Mouse (Mus musculus) embryonic facial prominence, embryonic 15.5 days (tissue): Measurements from ENCODE around the gene Ubap1l. TPM values are rescaled to one million over a fixed set of nuclear protein-coding genes. Genes with fewer than 3 reads are reported as not detected.

Source experiments
- ATAC-seq: fragments of 200-750 bp; cut with Nextera tagmentation; 2 replicates; pipeline ENCODE4 v1.8.0; 2017; ENCODE audit warnings: low read depth, moderate TSS enrichment; ENCODE audit not compliant: insufficient number of reproducible peaks, low FRiP score, low TSS enrichment
- H3K27ac ChIP-seq: fragments of 300-500 bp; sonication (generic); replicated peaks from 2 replicates; pipeline ENCODE4 v1.5.1; 2015; ENCODE audit warnings: mild to moderate bottlenecking, inconsistent platforms
- H3K27me3 ChIP-seq: fragments of 300-500 bp; sonication (generic); 2 replicates; pipeline ENCODE4 v1.6.1; 2015; ENCODE audit warnings: inconsistent platforms
- H3K36me3 ChIP-seq: fragments of 300-500 bp; sonication (generic); 2 replicates; pipeline ENCODE4 v1.6.1; 2015; ENCODE audit warnings: mild to moderate bottlenecking, inconsistent platforms
- H3K4me1 ChIP-seq: fragments of 300-500 bp; sonication (generic); 2 replicates; pipeline ENCODE4 v1.6.1; 2015; ENCODE audit warnings: inconsistent platforms
- H3K4me2 ChIP-seq: fragments of 300-500 bp; sonication (generic); replicated peaks from 2 replicates; pipeline ENCODE4 v1.6.1; 2015; ENCODE audit warnings: mild to moderate bottlenecking, inconsistent platforms
- H3K4me3 ChIP-seq: fragments of 300-500 bp; sonication (generic); replicated peaks from 2 replicates; pipeline ENCODE4 v1.5.1; 2015; ENCODE audit warnings: mild to moderate bottlenecking, inconsistent platforms
- H3K9ac ChIP-seq: fragments of 300-500 bp; sonication (generic); 2 replicates; pipeline ENCODE4 v1.6.1; 2015; ENCODE audit warnings: inconsistent platforms
- H3K9me3 ChIP-seq: fragments of 300-500 bp; sonication (generic); replicated peaks from 2 replicates; pipeline ENCODE4 v1.6.1; 2016; ENCODE audit warnings: inconsistent platforms
- WGBS: fragments of 180-500 bp; shearing (Covaris S2); methylation state at CpG from one replicate; pipeline ENCODE4 v1.1.7; 2015; 5-methylcytosine and 5-hydroxymethylcytosine counted together
- polyA plus RNA-seq: library from polyadenylated mRNA; unstranded; fragments of >200 nt; fragmentation: Nextera tagmentation; extraction: Ambion mirVana; gene quantifications from 2 replicates; pipeline ENCODE4 v1.2.1, GENCODE M21; 2015

Ubap1l gene
- polyA plus RNA-seq, 1 experiment from 2014 or later: not detected

DNA sequence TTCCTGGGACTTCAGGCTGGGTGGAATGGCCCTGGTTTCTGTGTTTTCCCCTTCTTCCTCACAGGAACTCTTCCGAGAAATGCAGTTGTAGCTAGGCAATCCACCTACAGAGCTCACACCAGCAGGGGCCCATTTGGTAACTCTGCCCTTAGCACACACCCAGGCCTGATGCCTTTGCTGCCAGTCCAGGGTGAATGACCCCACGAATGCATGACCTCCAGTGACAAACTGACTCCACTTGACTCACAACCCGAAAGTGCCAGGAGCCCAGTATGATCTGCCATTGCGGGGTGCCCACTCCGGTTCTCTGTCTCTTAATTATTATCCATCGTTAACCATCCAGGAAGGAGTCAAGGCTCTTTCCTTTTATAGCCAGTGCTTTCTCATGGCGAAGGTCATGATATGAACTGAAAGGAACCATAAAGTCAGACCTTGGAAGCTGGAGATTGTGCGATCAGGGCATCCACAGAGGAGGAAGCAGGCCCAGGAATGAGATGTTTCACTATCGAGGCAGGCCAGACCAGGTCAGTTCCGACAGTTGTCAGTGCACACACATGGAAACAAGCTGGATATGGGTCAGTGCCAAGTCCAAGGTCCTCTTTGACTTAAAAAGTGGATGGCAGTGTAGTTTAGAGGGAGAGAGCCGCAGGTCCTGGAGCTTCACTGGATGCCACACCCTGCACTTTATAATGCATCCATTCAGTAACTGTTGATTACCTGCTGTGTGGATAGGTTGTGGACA lies 62.1 kb downstream of the Ubap1l start, which contains the start of gene Slc51b:
Gene Slc51b (minus strand): TSS at position 196 of the 742 bp plus-strand sequence.
- no peaks in the 10 kb centered on the region for H3K4me1 ChIP-seq
- H3K4me3 ChIP-seq: no peak within 1 kb of the TSS
- ATAC-seq: no peak
- H3K27ac ChIP-seq: no peak within 1 kb of the TSS
- WGBS: 79% methylated on average over 11 of the region's 11 CpGs
- no peak within 1 kb of the TSS for H3K4me2 ChIP-seq
- no peaks in the 10 kb centered on the region for H3K27me3 ChIP-seq
- no peaks in the 10 kb centered on the region for H3K36me3 ChIP-seq
- no peaks in the 10 kb centered on the region for H3K9me3 ChIP-seq
- H3K9ac ChIP-seq: no peak within 1 kb of the TSS

GRCm38 (mm10) chr9:65424393-65424792 lies 63.6 kb downstream of the Ubap1l start:
- Histone ChIP-seq H3K9me3 (no peaks in the 10 kb centered on the region), H3K27ac (no peak overlapping the region), H3K27me3 (no peaks in the 10 kb centered on the region), H3K9ac (no peak overlapping the region), H3K4me1 (no peaks in the 10 kb centered on the region), H3K36me3 (no peaks in the 10 kb centered on the region), H3K4me3 (no peak overlapping the region), H3K4me2 (no peak overlapping the region)
- 10% methylated on average over 3 of the region's 3 CpGs for WGBS
- no peak for ATAC-seq

DNA sequence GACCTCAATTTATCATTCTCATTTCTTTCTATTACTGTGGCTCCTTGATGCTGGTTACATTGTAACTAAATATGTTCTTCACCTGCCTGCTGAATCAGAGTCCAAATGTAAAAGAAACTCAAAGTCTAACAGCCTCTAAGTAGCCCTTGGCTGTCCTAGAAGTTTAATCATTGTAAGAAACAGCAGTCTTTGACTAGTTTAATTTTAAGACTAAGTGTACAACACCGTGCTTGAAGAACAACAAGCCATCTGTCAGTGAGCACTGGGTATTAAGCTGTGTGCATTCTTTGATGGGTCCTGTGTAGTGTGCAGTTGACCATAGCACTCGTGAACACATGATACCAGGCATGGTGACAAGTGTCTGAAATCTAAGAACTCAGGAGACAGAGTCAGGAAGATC lies 66.7 kb downstream of the Ubap1l start:
- H3K4me1 ChIP-seq: no peaks in the 10 kb centered on the region
- H3K4me2 ChIP-seq: no peak overlapping the region
- H3K36me3 ChIP-seq: no peaks in the 10 kb centered on the region
- H3K4me3 ChIP-seq: no peak overlapping the region
- H3K9me3 ChIP-seq: no peaks in the 10 kb centered on the region
- no peak for ATAC-seq
- no peaks in the 10 kb centered on the region for H3K27me3 ChIP-seq
- H3K27ac ChIP-seq: no peak overlapping the region
- WGBS: 68% methylated on average over 2 of the region's 2 CpGs
- H3K9ac ChIP-seq: no peak overlapping the region

GRCm38 (mm10) chr9:65428003-65428402 lies 67.2 kb downstream of the Ubap1l start:
- H3K27ac ChIP-seq: no peak overlapping the region
- no peak for ATAC-seq
- no peak overlapping the region for H3K4me3 ChIP-seq
- WGBS: 84% methylated on average over 5 of the region's 5 CpGs
- no peaks in the 10 kb centered on the region for H3K9me3 ChIP-seq
- no peaks in the 10 kb centered on the region for H3K27me3 ChIP-seq
- no peaks in the 10 kb centered on the region for H3K4me1 ChIP-seq
- no peak overlapping the region for H3K4me2 ChIP-seq
- H3K9ac ChIP-seq: no peak overlapping the region
- no peaks in the 10 kb centered on the region for H3K36me3 ChIP-seq

Other genes starting within 250 kb of the Ubap1l start
- 1.5 and 2.3 TPM in 2 replicates for gene Igdcc3, start 219.9 kb upstream of the Ubap1l start, polyA plus RNA-seq
- 7.5 and 8.9 TPM in 2 replicates for gene Parp16, start 165.7 kb upstream of the Ubap1l start, polyA plus RNA-seq
- gene Cilp, start 95.9 kb upstream of the Ubap1l start, polyA plus RNA-seq: 2.6 and 3.5 TPM in 2 replicates
- gene Clpx, start 66.8 kb upstream of the Ubap1l start, polyA plus RNA-seq: 55.7 and 57.6 TPM in 2 replicates
- gene Pdcd7, start 14.9 kb upstream of the Ubap1l start, polyA plus RNA-seq: 10.9 and 11.4 TPM in 2 replicates
- gene Kbtbd13, start 30.6 kb downstream of the Ubap1l start, polyA plus RNA-seq: 1.2 and 1.5 TPM in 2 replicates
- gene Rasl12, start 37.5 kb downstream of the Ubap1l start, polyA plus RNA-seq: 8.6 and 8.7 TPM in 2 replicates
- not detected in 2 replicates for gene Slc51b, start 61.9 kb downstream of the Ubap1l start, polyA plus RNA-seq
- 20.6 and 21.3 TPM in 2 replicates for gene Mtfmt, start 74.7 kb downstream of the Ubap1l start, polyA plus RNA-seq
- gene Spg21, start 99.9 kb downstream of the Ubap1l start, polyA plus RNA-seq: 144 and 153 TPM in 2 replicates
- gene Ankdd1a, start 159.2 kb downstream of the Ubap1l start, polyA plus RNA-seq: 0.32 and 0.51 TPM in 2 replicates
- gene Plekho2, start 219.0 kb downstream of the Ubap1l start, polyA plus RNA-seq: 15.0 and 16.0 TPM in 2 replicates
- 10.8 and 11.5 TPM in 2 replicates for gene Pif1, start 226.1 kb downstream of the Ubap1l start, polyA plus RNA-seq